Mouse (Mus musculus) hindbrain, postnatal 0 days (tissue): ENCODE data around the gene Gm9918. TPM values are rescaled to one million over a fixed set of nuclear protein-coding genes. Genes with fewer than 3 reads are reported as not detected.
A peak's percentile ranks its signal among the peaks of the same experiment; 100 is the strongest.

ENCODE experiments used
- ATAC-seq: fragments of 200-750 bp; cut with Nextera tagmentation; 2 replicates; pipeline ENCODE4 v1.8.0; 2017; ENCODE audit warnings: mild to moderate bottlenecking, moderate TSS enrichment, moderate library complexity
- DNase-seq: peaks from one replicate; pipeline ENCODE4 v3.0.0-alpha.2; 2015; ENCODE audit warnings: low spot score
- H3K27ac ChIP-seq: fragments of 300-500 bp; sonication (generic); 2 replicates; pipeline ENCODE4 v1.5.1; 2014; ENCODE audit warnings: mild to moderate bottlenecking
- H3K27me3 ChIP-seq: fragments of 300-500 bp; sonication (generic); 2 replicates; pipeline ENCODE4 v1.6.1; 2014; ENCODE audit warnings: low read length, mixed read lengths; ENCODE audit not compliant: insufficient read depth
- H3K36me3 ChIP-seq: fragments of 300-500 bp; sonication (generic); 2 replicates; pipeline ENCODE4 v1.6.1; 2014; ENCODE audit warnings: low read length, mixed read lengths; ENCODE audit not compliant: insufficient read depth
- H3K4me1 ChIP-seq: fragments of 300-500 bp; sonication (generic); 2 replicates; pipeline ENCODE4 v1.6.1; 2014; ENCODE audit warnings: antibody characterized with exemption, low read length, mixed read lengths; ENCODE audit not compliant: insufficient read depth
- H3K4me2 ChIP-seq: fragments of 300-500 bp; sonication (generic); 2 replicates; pipeline ENCODE4 v1.6.1; 2014; ENCODE audit warnings: low read depth, mild to moderate bottlenecking, low read length, moderate library complexity, mixed read lengths
- H3K4me3 ChIP-seq: fragments of 300-500 bp; sonication (generic); 2 replicates; pipeline ENCODE4 v1.5.1; 2014; ENCODE audit warnings: low read length
- H3K9ac ChIP-seq: fragments of 300-500 bp; sonication (generic); replicated peaks from 2 replicates; pipeline ENCODE4 v1.6.1; 2014; ENCODE audit warnings: mild to moderate bottlenecking, low read length, moderate library complexity, mixed read lengths
- H3K9me3 ChIP-seq: fragments of 300-500 bp; sonication (generic); 2 replicates; pipeline ENCODE4 v1.6.1; 2016; ENCODE audit warnings: low read length, mixed read lengths
- CTCF ChIP-seq: IDR thresholded peaks from 2 replicates; pipeline ENCODE4 v1.5.1; 2016; ENCODE audit warnings: antibody characterized with exemption, control low read depth, low read depth
- WGBS: fragments of 180-500 bp; shearing (Covaris S2); extraction: QIAGEN DNeasy Blood & Tissue Kit; methylation state at CpG from one replicate; pipeline ENCODE4 v1.1.7; 2014; 5-methylcytosine and 5-hydroxymethylcytosine counted together
- polyA plus RNA-seq: library from polyadenylated mRNA; unstranded; fragments of >200 nt; fragmentation: Nextera tagmentation; extraction: Ambion mirVana; gene quantifications from 2 replicates; pipeline ENCODE4 v1.2.1, GENCODE M21; 2015
- total RNA-seq: library from RNA; depleted of rRNA; stranded (reverse); fragments of >200 nt; gene quantifications from 2 replicates; pipeline ENCODE4 v1.2.3, GENCODE M21; 2014

The Gm9918 gene
- total and polyA plus RNA-seq, 2 experiments from 2014 or later, result 0.06 TPM; not detected in 1

DNA sequence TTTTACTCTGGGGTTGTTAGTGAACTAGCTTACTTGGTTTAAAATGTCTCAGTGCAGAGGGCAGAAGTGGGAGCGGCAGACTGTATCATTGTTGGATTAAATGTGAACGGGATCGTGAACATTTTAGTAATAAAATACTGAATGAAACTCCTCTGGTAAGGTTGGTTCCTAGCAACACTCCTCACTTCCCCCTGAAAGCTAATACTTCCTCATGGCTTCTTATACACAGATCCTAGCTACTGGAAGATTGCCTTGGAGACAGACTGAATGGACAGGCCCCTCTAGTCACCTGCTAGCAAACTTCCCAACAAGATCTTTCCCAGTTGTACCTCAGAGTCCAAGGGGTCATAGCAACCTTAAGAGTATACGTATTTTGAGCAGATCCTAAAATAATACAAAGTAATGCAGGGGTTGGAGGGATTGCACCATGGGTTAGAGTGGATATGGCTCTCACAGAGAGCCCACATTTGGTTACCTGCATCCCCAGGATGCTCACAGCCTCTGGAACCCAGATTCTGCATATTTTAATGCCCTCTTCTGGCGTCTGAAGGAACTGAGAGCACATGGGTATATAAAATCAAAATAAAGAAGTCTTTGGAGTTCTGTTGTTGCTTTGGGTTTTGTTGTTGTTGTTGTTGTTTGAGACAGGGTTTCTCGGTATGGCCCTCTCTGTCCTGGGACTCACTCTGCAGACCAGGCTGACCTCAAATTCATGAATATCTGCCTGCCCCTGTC is 3.8 kb downstream of the Gm9918 start:
- H3K4me3 ChIP-seq, result no peak overlapping the region
- H3K27ac ChIP-seq, result no peak overlapping the region
- DNase-seq, result no peak
- no peak overlapping the region for H3K9ac ChIP-seq
- TF ChIP-seq CTCF, result no peak
- H3K4me2 ChIP-seq, result no peak overlapping the region
- no peaks in the 10 kb centered on the region for H3K9me3 ChIP-seq
- 71% methylated on average over 6 of the region's 6 CpGs for WGBS
- no peaks in the 10 kb centered on the region for H3K36me3 ChIP-seq
- no peak for ATAC-seq
- no peaks in the 10 kb centered on the region for H3K4me1 ChIP-seq
- peaks cover 7% of the 10 kb centered on the region; the same call in 1 of the 2 replicates for H3K27me3 ChIP-seq

GRCm38 (mm10) chr15:102278726-102279091 is 8.3 kb downstream of the Gm9918 start:
- 27% methylated on average over 7 of the region's 7 CpGs for WGBS

GRCm38 (mm10) chr15:102279092-102279782 is 8.9 kb downstream of the Gm9918 start, which contains the start of gene Mfsd5:
Gene Mfsd5, plus strand, starts transcription at chr15:102279454.
- DNase-seq, result peak; percentile 95
- Histone ChIP-seq H3K9me3 (no peaks in the 10 kb centered on the region), H3K4me3 (peak within 1 kb of the TSS; percentile 87), H3K36me3 (peaks cover 14% of the 10 kb centered on the region), H3K4me1 (peaks cover 8% of the 10 kb centered on the region), H3K27ac (peak within 1 kb of the TSS; percentile 83), H3K27me3 (no peaks in the 10 kb centered on the region), H3K9ac (peak within 1 kb of the TSS; percentile 65), H3K4me2 (peak within 1 kb of the TSS; percentile 84)
- WGBS, result under 1% methylated on average over 65 of the region's 65 CpGs
- peak; percentile 49 for TF ChIP-seq CTCF
- ATAC-seq, result peak; percentile 96

More at GRCm38 (mm10) chr15:102278726-102279091, 8.3 kb downstream of the Gm9918 start:
- no peak for ATAC-seq
- Histone ChIP-seq H3K9me3 (no peaks in the 10 kb centered on the region), H3K9ac (peak overlapping the region; percentile 65), H3K4me1 (peaks cover 8% of the 10 kb centered on the region), H3K36me3 (peaks cover 14% of the 10 kb centered on the region), H3K4me3 (peak overlapping the region; percentile 87), H3K27ac (peak overlapping the region; percentile 83; the same call in 1 of the 2 replicates), H3K4me2 (peak overlapping the region; percentile 84), H3K27me3 (no peaks in the 10 kb centered on the region)
- TF ChIP-seq CTCF, result no peak
- no peak for DNase-seq

DNA sequence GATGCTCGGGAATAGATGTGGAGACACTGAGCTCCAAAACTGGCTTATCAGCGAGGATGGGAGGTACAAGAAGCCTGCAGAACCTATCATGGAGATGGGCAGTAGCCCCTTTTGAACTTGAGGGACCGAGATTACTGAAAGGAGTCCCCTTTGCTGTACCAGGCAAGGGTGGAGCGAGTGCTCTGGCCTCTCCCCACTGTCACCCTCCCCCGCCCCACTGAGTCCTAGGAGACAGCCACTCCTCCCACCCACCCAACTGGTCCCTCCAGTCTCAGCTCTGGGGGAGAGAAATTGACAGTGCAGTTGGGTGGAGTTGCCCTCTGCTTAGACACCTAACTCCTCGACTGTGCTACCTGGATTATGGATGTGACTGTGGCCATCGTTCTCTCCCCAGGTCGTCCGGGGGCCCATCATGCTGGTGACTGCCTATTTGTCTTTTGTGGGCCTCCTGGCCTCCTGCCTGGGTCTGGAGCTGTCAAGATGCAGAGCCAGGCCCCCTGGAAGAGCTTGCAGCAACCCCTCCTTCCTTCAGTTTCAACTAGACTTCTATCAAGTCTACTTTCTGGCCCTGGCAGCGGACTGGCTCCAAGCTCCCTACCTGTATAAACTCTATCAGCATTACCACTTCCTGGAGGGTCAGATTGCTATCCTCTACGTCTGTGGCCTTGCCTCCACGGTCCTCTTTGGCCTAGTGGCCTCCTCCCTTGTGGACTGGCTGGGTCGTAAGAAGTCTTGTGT is 9.6 kb downstream of the Gm9918 start:
- Histone ChIP-seq H3K9ac (peak overlapping the region; percentile 65), H3K4me3 (peak overlapping the region; percentile 87), H3K4me1 (peaks cover 8% of the 10 kb centered on the region), H3K36me3 (peaks cover 14% of the 10 kb centered on the region), H3K27ac (peak overlapping the region; percentile 83), H3K9me3 (no peaks in the 10 kb centered on the region), H3K4me2 (peak overlapping the region; percentile 84), H3K27me3 (no peaks in the 10 kb centered on the region)
- no peak for DNase-seq
- no peak for TF ChIP-seq CTCF
- WGBS, result 31% methylated on average over 13 of the region's 13 CpGs
- ATAC-seq, result peak; percentile 41

GRCm38 (mm10) chr15:102280623-102281022 is 10.3 kb downstream of the Gm9918 start:
- TF ChIP-seq CTCF, result no peak
- DNase-seq (no peak), ATAC-seq (no peak)
- H3K4me2 ChIP-seq, result peak overlapping the region; percentile 84
- H3K9me3 ChIP-seq, result no peaks in the 10 kb centered on the region
- H3K27ac ChIP-seq, result no peak overlapping the region
- H3K27me3 ChIP-seq, result no peaks in the 10 kb centered on the region
- no peak overlapping the region for H3K4me3 ChIP-seq
- WGBS, result 95% methylated on average over 19 of the region's 19 CpGs
- H3K36me3 ChIP-seq, result peaks cover 14% of the 10 kb centered on the region
- peaks cover 8% of the 10 kb centered on the region for H3K4me1 ChIP-seq
- H3K9ac ChIP-seq, result no peak overlapping the region

GRCm38 (mm10) chr15:102282463-102283292 is 12.3 kb downstream of the Gm9918 start:
- Histone ChIP-seq H3K4me2 (no peak overlapping the region), H3K4me3 (no peak overlapping the region), H3K27ac (no peak overlapping the region), H3K36me3 (peaks cover 14% of the 10 kb centered on the region), H3K9me3 (no peaks in the 10 kb centered on the region), H3K27me3 (no peaks in the 10 kb centered on the region), H3K9ac (no peak overlapping the region), H3K4me1 (peaks cover 8% of the 10 kb centered on the region)
- TF ChIP-seq CTCF, result no peak
- DNase-seq, result no peak
- no peak for ATAC-seq
- 87% methylated on average over 8 of the region's 8 CpGs for WGBS
